11 mouse cellular contexts compared by ENCODE assay signal in genomic region chr11:117285606-117285931, GRCm38 (mm10).
A peak's percentile ranks its signal among the peaks of the same experiment; 100 is the strongest.
DNase-seq lines count a peak whose midpoint lies in the region; ATAC-seq lines count a peak whose summit lies in the region.
"Had no signal": no experiment of that assay in that cellular context is flagged by ENCODE, and none has a peak within 500 bp of the region (broad histone marks: within the 10 kb centered on the region; RNA-seq: fewer than 3 reads in every experiment).

No protein-coding gene starts in this region.

- peaks cover 39% of the 10 kb centered on the region for H3K4me1 ChIP-seq in heart, embryonic 15.5 days (replicated peaks)
- peaks cover 57% of the 10 kb centered on the region for H3K4me1 ChIP-seq in neural tube, embryonic 13.5 days (replicated peaks)
- peaks cover 33% of the 10 kb centered on the region for H3K4me1 ChIP-seq in neural tube, embryonic 15.5 days
- peaks cover 57% of the 10 kb centered on the region for H3K4me1 ChIP-seq in hindbrain, embryonic 13.5 days (replicated peaks)
- peaks cover 44% of the 10 kb centered on the region for H3K4me1 ChIP-seq in stomach, embryonic 15.5 days

- no peaks in the 10 kb centered on the region for H3K27me3 ChIP-seq in heart, embryonic 15.5 days
- H3K27me3 ChIP-seq in neural tube, embryonic 13.5 days, result no peaks in the 10 kb centered on the region
- no peaks in the 10 kb centered on the region for H3K27me3 ChIP-seq in neural tube, embryonic 15.5 days (replicated peaks)
- no peaks in the 10 kb centered on the region for H3K27me3 ChIP-seq in hindbrain, embryonic 13.5 days
- no peaks in the 10 kb centered on the region for H3K27me3 ChIP-seq in stomach, embryonic 15.5 days (replicated peaks)
- H3K27me3 ChIP-seq: CH12.LX had no signal

- no peaks in the 10 kb centered on the region for H3K9me3 ChIP-seq in heart, embryonic 15.5 days (replicated peaks)
- no peaks in the 10 kb centered on the region for H3K9me3 ChIP-seq in neural tube, embryonic 13.5 days
- no peaks in the 10 kb centered on the region for H3K9me3 ChIP-seq in neural tube, embryonic 15.5 days (replicated peaks)
- H3K9me3 ChIP-seq in hindbrain, embryonic 13.5 days, result no peaks in the 10 kb centered on the region
- no peaks in the 10 kb centered on the region for H3K9me3 ChIP-seq in stomach, embryonic 15.5 days

- peaks cover under 1% of the 10 kb centered on the region; the same call in 1 of the 2 replicates for H3K36me3 ChIP-seq in heart, embryonic 15.5 days
- H3K36me3 ChIP-seq in neural tube, embryonic 13.5 days, result 0 out of 2 replicates have a peak, but pooled peaks cover 1% of the 10 kb centered on the region
- H3K36me3 ChIP-seq in neural tube, embryonic 15.5 days, result no peaks in the 10 kb centered on the region
- H3K36me3 ChIP-seq in hindbrain, embryonic 13.5 days, result peaks cover 4% of the 10 kb centered on the region
- peaks cover 5% of the 10 kb centered on the region for H3K36me3 ChIP-seq in stomach, embryonic 15.5 days

- 0 out of 2 replicates have a peak overlapping the region, but pooled peaks have one; percentile 33 for H3K27ac ChIP-seq in heart, embryonic 15.5 days
- no peak overlapping the region for H3K27ac ChIP-seq in neural tube, embryonic 13.5 days (replicated peaks)
- no peak overlapping the region for H3K27ac ChIP-seq in neural tube, embryonic 15.5 days (replicated peaks)
- H3K27ac ChIP-seq in hindbrain, embryonic 13.5 days, result peak overlapping the region; percentile 63; the same call in 1 of the 2 replicates
- H3K27ac ChIP-seq in stomach, embryonic 15.5 days, result peak overlapping the region; percentile 60

- no peak overlapping the region for H3K9ac ChIP-seq in heart, embryonic 15.5 days
- peak overlapping the region; percentile 36; the same call in 1 of the 2 replicates for H3K9ac ChIP-seq in neural tube, embryonic 13.5 days
- no peak overlapping the region for H3K9ac ChIP-seq in neural tube, embryonic 15.5 days (replicated peaks)
- no peak overlapping the region for H3K9ac ChIP-seq in hindbrain, embryonic 13.5 days
- H3K9ac ChIP-seq in stomach, embryonic 15.5 days, result no peak overlapping the region

- no peak overlapping the region for H3K4me2 ChIP-seq in heart, embryonic 15.5 days
- no peak overlapping the region for H3K4me2 ChIP-seq in neural tube, embryonic 13.5 days
- H3K4me2 ChIP-seq in neural tube, embryonic 15.5 days, result no peak overlapping the region
- H3K4me2 ChIP-seq in hindbrain, embryonic 13.5 days, result no peak overlapping the region
- no peak overlapping the region for H3K4me2 ChIP-seq in stomach, embryonic 15.5 days

- no peak overlapping the region for H3K4me3 ChIP-seq in heart, embryonic 15.5 days
- H3K4me3 ChIP-seq in neural tube, embryonic 13.5 days, result no peak overlapping the region
- no peak overlapping the region for H3K4me3 ChIP-seq in neural tube, embryonic 15.5 days (replicated peaks)
- no peak overlapping the region for H3K4me3 ChIP-seq in hindbrain, embryonic 13.5 days
- H3K4me3 ChIP-seq in stomach, embryonic 15.5 days (replicated peaks), result no peak overlapping the region

- 68% methylated on average over 10 of the region's 10 CpGs for WGBS in heart, embryonic 15.5 days
- WGBS in neural tube, embryonic 13.5 days, result 62% methylated on average over 10 of the region's 10 CpGs
- 65% methylated on average over 10 of the region's 10 CpGs for WGBS in neural tube, embryonic 15.5 days
- WGBS in hindbrain, embryonic 13.5 days, result 59% methylated on average over 10 of the region's 10 CpGs
- 61% methylated on average over 10 of the region's 10 CpGs for WGBS in stomach, embryonic 15.5 days

- ATAC-seq in heart, embryonic 15.5 days (replicated peaks; ENCODE audit: insufficient number of reproducible peaks, insufficient read depth, low FRiP score, low read depth), result no peak
- ATAC-seq in neural tube, embryonic 13.5 days (ENCODE audit: low read depth), result no peak
- no peak for ATAC-seq in neural tube, embryonic 15.5 days (ENCODE audit: low FRiP score)
- ATAC-seq in hindbrain, embryonic 13.5 days (ENCODE audit: low FRiP score), result no peak
- no peak for ATAC-seq in stomach, embryonic 15.5 days (ENCODE audit: insufficient read depth, low FRiP score, low read depth)

- no peak for DNase-seq in heart, adult 18-20 months
- no peak for DNase-seq in cerebellum, postnatal 10 days
- DNase-seq in lung, postnatal 36 days, result no peak
- DNase-seq: heart, postnatal 36 days; thymus, postnatal 25 days had no signal

Comparison
In these comparisons a context has a peak if more than half of its experiments do, and no peak if none do; other contexts are left out.
1. H3K27ac ChIP-seq: peak in heart, embryonic 15.5 days (single experiment), hindbrain, embryonic 13.5 days (single experiment) and stomach, embryonic 15.5 days (single experiment); none in neural tube, embryonic 13.5 days (single experiment) and neural tube, embryonic 15.5 days (single experiment).